Comparison of ENCODE assay signal across 8 mouse cellular contexts in genomic region chr10:18317961-18318915, GRCm38 (mm10). TPM values are rescaled to one million over a fixed set of nuclear protein-coding genes. Genes with fewer than 3 reads are reported as not detected.
DNase-seq lines count a peak whose midpoint lies in the region; ATAC-seq and TF ChIP-seq lines count a peak whose summit lies in the region.

No protein-coding gene starts in this region.

- peak; percentile 77 for ATAC-seq in hindbrain, embryonic 13.5 days (ENCODE audit: low FRiP score)
- ATAC-seq in monocyte, adult 5-6 weeks (replicated peaks; ENCODE audit: insufficient number of reproducible peaks, low FRiP score, low TSS enrichment, poor library complexity, severe bottlenecking), result no peak

- H3K4me1 ChIP-seq in bone marrow macrophage, adult 2 months (ENCODE audit: control insufficient read depth, insufficient read depth, low read length), result no peaks in the 10 kb centered on the region
- peaks cover 14% of the 10 kb centered on the region; the same call in 1 of the 2 replicates for H3K4me1 ChIP-seq in hindbrain, embryonic 13.5 days (replicated peaks)
- H3K4me1 ChIP-seq in limb, embryonic 10.5 days, result peaks cover 21% of the 10 kb centered on the region
- H3K4me1 ChIP-seq in midbrain, embryonic 10.5 days, result peaks cover 33% of the 10 kb centered on the region

- DNase-seq in MN1 (ENCODE audit: low spot score), result peak; percentile 79
- peak; percentile 51 for DNase-seq in gastrocnemius, adult 18-20 months (ENCODE audit: low spot score)
- peak; percentile 84 for DNase-seq in limb, embryonic 10.5 days (ENCODE audit: low spot score)
- peak; percentile 75 for DNase-seq in midbrain, embryonic 10.5 days (ENCODE audit: low spot score)
- DNase-seq in spleen, postnatal 10 days (ENCODE audit: low spot score in 2 of 2), result peak; percentile 6 to 23

- H3K4me3 ChIP-seq in bone marrow macrophage, adult 2 months (ENCODE audit: insufficient read depth, low read length), result peak overlapping the region; percentile 55
- peak overlapping the region; percentile 81 for H3K4me3 ChIP-seq in hindbrain, embryonic 13.5 days
- H3K4me3 ChIP-seq in limb, embryonic 10.5 days, result peak overlapping the region; percentile 86
- H3K4me3 ChIP-seq in midbrain, embryonic 10.5 days, result peak overlapping the region; percentile 85

- TF ChIP-seq POLR2A in bone marrow macrophage, adult 2 months (IDR thresholded peaks at IDR 0.05; ENCODE audit: borderline replicate concordance, low read depth, low read length), result no peak

- TF ChIP-seq CTCF in bone marrow macrophage, adult 2 months (IDR thresholded peaks at IDR 0.05; ENCODE audit: low read depth, low read length), result no peak

- no peak overlapping the region for H3K27ac ChIP-seq in bone marrow macrophage, adult 2 months (ENCODE audit: insufficient read depth, low read depth, low read length)
- H3K27ac ChIP-seq in hindbrain, embryonic 13.5 days, result peak overlapping the region; percentile 71
- peak overlapping the region; percentile 97 for H3K27ac ChIP-seq in limb, embryonic 10.5 days
- H3K27ac ChIP-seq in midbrain, embryonic 10.5 days (replicated peaks), result peak overlapping the region; percentile 95

- H3K4me2 ChIP-seq in hindbrain, embryonic 13.5 days, result peak overlapping the region; percentile 97

- peaks cover 13% of the 10 kb centered on the region; the same call in 1 of the 2 replicates for H3K27me3 ChIP-seq in hindbrain, embryonic 13.5 days
- 0 out of 2 replicates have a peak, but pooled peaks cover 6% of the 10 kb centered on the region for H3K27me3 ChIP-seq in limb, embryonic 10.5 days (ENCODE audit: low read depth, poor library complexity, severe bottlenecking)
- H3K27me3 ChIP-seq in midbrain, embryonic 10.5 days (ENCODE audit: low read depth, poor library complexity, severe bottlenecking), result peaks cover 20% of the 10 kb centered on the region

- H3K9ac ChIP-seq in hindbrain, embryonic 13.5 days, result peak overlapping the region; percentile 85

- no peaks in the 10 kb centered on the region for H3K36me3 ChIP-seq in hindbrain, embryonic 13.5 days
- no peaks in the 10 kb centered on the region for H3K36me3 ChIP-seq in limb, embryonic 10.5 days
- H3K36me3 ChIP-seq in midbrain, embryonic 10.5 days, result no peaks in the 10 kb centered on the region

- WGBS in hindbrain, embryonic 13.5 days, result 1% methylated on average over 69 of the region's 89 CpGs
- 1% methylated on average over 80 of the region's 89 CpGs for WGBS in limb, embryonic 10.5 days
- WGBS in midbrain, embryonic 10.5 days, result 2% methylated on average over 60 of the region's 89 CpGs

- no peaks in the 10 kb centered on the region for H3K9me3 ChIP-seq in hindbrain, embryonic 13.5 days
- H3K9me3 ChIP-seq in limb, embryonic 10.5 days (replicated peaks), result no peaks in the 10 kb centered on the region
- H3K9me3 ChIP-seq in midbrain, embryonic 10.5 days (replicated peaks), result no peaks in the 10 kb centered on the region

RNA-seq across cellular contexts. Expression of gene Nhsl1, which starts 0.5 kb away (rescaled TPM):
- 0.20 TPM in 1 of 2 replicates, not detected in the other for polyA plus RNA-seq in bone marrow macrophage, adult 2 months (2012; ENCODE audit: insufficient read depth, insufficient read length, missing spikeins)
- 1 to 10 TPM; 5.8 to 6.3 TPM for total RNA-seq in gastrocnemius, adult 18-20 months (2021)
- polyA plus RNA-seq in hindbrain, embryonic 13.5 days (2015; fragmentation: Nextera tagmentation; extraction: Ambion mirVana), result 18.9 and 20.7 TPM in 2 replicates
- 7.8 and 8.6 TPM in 2 replicates for polyA plus RNA-seq in limb, embryonic 10.5 days (2016; fragmentation: Nextera tagmentation; extraction: Ambion mirVana)
- polyA plus RNA-seq in midbrain, embryonic 10.5 days (2016; fragmentation: Nextera tagmentation; extraction: Ambion mirVana), result 10.5 and 11.5 TPM in 2 replicates
- total RNA-seq in monocyte, adult 5-6 weeks (2017), result 0.29 to 0.85 TPM (median 0.68 TPM) in 3 replicates

Comparison
In these comparisons a context has a peak if more than half of its experiments do, and no peak if none do; other contexts are left out.
1. DNase-seq: peak in every context shown above with its lines; median percentile 84 in limb, embryonic 10.5 days; 79 in MN1; 75 in midbrain, embryonic 10.5 days; 51 in gastrocnemius, adult 18-20 months; 14 in spleen, postnatal 10 days.